ENCODE assay signal across 19 mouse cellular contexts in the genomic region with DNA sequence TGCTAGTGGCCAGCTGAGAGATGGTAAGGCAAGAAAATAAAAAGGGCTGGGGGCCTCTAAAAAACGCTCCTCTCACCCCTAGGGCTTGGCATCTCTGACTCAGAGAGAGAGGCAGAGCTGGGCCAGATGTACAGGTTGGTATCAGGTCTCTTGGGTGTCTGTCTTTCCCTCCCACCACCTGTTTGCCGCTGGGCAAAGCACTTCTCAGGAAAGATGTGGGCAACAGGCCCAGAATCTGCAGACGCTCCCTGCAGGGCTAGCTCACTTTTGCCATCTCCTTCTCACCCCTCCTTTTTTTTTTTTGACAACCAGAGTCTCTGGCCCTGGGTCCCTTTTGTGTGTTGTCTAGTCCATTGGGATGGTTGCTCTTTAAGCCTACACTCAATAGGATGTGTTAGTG. TPM values are rescaled to one million over a fixed set of nuclear protein-coding genes. Genes with fewer than 3 reads are reported as not detected.
A peak's percentile ranks its signal among the peaks of the same experiment; 100 is the strongest.
DNase-seq lines count a peak whose midpoint lies in the region; ATAC-seq lines count a peak whose summit lies in the region.
"Had no signal": no experiment of that assay in that cellular context is flagged by ENCODE, and none has a peak within 500 bp of the region (broad histone marks: within the 10 kb centered on the region; RNA-seq: fewer than 3 reads in every experiment).

No protein-coding gene starts in this region.

- H3K27ac ChIP-seq in hindbrain, embryonic 10.5 days = 0 out of 2 replicates have a peak overlapping the region, but pooled peaks have one; percentile 96
- H3K27ac ChIP-seq in hindbrain, embryonic 11.5 days (ENCODE audit: low read depth, low read length) = no peak overlapping the region
- H3K27ac ChIP-seq in neural tube, embryonic 15.5 days (replicated peaks) = peak overlapping the region; percentile 89; the same call in 1 of the 2 replicates

- DNase-seq in cerebellum, adult 11 months = peak; percentile 25
- DNase-seq in cerebellum, adult 8-10 months = no peak
- DNase-seq in hindbrain, embryonic 10.5 days (ENCODE audit: low spot score) = no peak
- DNase-seq in hindbrain, embryonic 11.5 days (ENCODE audit: low spot score) = no peak
- DNase-seq in neural tube, embryonic 10.5 days (ENCODE audit: extremely low spot score, low spot score) = no peak
- DNase-seq in c-Kit-positive CD71-positive TER-119-positive erythroid progenitor cells, embryonic 14.5 days (ENCODE audit: low spot score) = no peak
- no peak for DNase-seq in thymus, postnatal 10 days (ENCODE audit: low spot score in 2 of 2)
- DNase-seq: adrenal gland, adult 8-10 months; cerebellum, adult 2 months; gastrocnemius, postnatal 36 days; heart, postnatal 14 days; kidney, adult 11 months; kidney, postnatal 10 days; thymus, postnatal 36 days had no signal

- H3K4me3 ChIP-seq in hindbrain, embryonic 10.5 days = no peak overlapping the region
- no peak overlapping the region for H3K4me3 ChIP-seq in hindbrain, embryonic 11.5 days (ENCODE audit: low read depth, low read length)
- no peak overlapping the region for H3K4me3 ChIP-seq in neural tube, embryonic 15.5 days (replicated peaks)
- H3K4me3 ChIP-seq: hindbrain, embryonic 15.5 days; lung, embryonic 15.5 days had no signal

- H3K4me2 ChIP-seq in hindbrain, embryonic 11.5 days (replicated peaks; ENCODE audit: low read depth, low read length) = no peak overlapping the region
- no peak overlapping the region for H3K4me2 ChIP-seq in neural tube, embryonic 15.5 days

- ATAC-seq in hindbrain, embryonic 11.5 days (ENCODE audit: low FRiP score) = no peak
- ATAC-seq in neural tube, embryonic 15.5 days (ENCODE audit: low FRiP score) = no peak

- WGBS in hindbrain, embryonic 10.5 days = 98% methylated on average over 3 of the region's 3 CpGs
- WGBS in hindbrain, embryonic 11.5 days = 87% methylated on average over 3 of the region's 3 CpGs
- WGBS in neural tube, embryonic 15.5 days = 88% methylated on average over 3 of the region's 3 CpGs

- peaks cover 66% of the 10 kb centered on the region for H3K4me1 ChIP-seq in hindbrain, embryonic 10.5 days (replicated peaks)
- H3K4me1 ChIP-seq in hindbrain, embryonic 11.5 days (replicated peaks; ENCODE audit: control insufficient read depth, insufficient read depth, low read length) = 0 out of 2 replicates have a peak, but pooled peaks cover 5% of the 10 kb centered on the region
- H3K4me1 ChIP-seq in neural tube, embryonic 15.5 days = peaks cover 38% of the 10 kb centered on the region

- no peaks in the 10 kb centered on the region for H3K27me3 ChIP-seq in hindbrain, embryonic 10.5 days (ENCODE audit: insufficient read depth, poor library complexity, severe bottlenecking)
- H3K27me3 ChIP-seq in hindbrain, embryonic 11.5 days (ENCODE audit: control insufficient read depth, insufficient read depth, low read length) = no peaks in the 10 kb centered on the region
- no peaks in the 10 kb centered on the region for H3K27me3 ChIP-seq in neural tube, embryonic 15.5 days (replicated peaks)
- H3K27me3 ChIP-seq: hindbrain, embryonic 15.5 days; lung, embryonic 15.5 days had no signal

- no peak overlapping the region for H3K9ac ChIP-seq in hindbrain, embryonic 11.5 days (ENCODE audit: low read depth, low read length)
- H3K9ac ChIP-seq in neural tube, embryonic 15.5 days (replicated peaks) = no peak overlapping the region
- H3K9ac ChIP-seq: hindbrain, embryonic 15.5 days; lung, embryonic 15.5 days had no signal

- H3K9me3 ChIP-seq in hindbrain, embryonic 10.5 days = no peaks in the 10 kb centered on the region
- no peaks in the 10 kb centered on the region for H3K9me3 ChIP-seq in hindbrain, embryonic 11.5 days (ENCODE audit: control insufficient read depth, low read length)
- no peaks in the 10 kb centered on the region for H3K9me3 ChIP-seq in neural tube, embryonic 15.5 days (replicated peaks)
- H3K9me3 ChIP-seq: hindbrain, embryonic 15.5 days; lung, embryonic 15.5 days had no signal

- no peaks in the 10 kb centered on the region for H3K36me3 ChIP-seq in hindbrain, embryonic 10.5 days
- H3K36me3 ChIP-seq in hindbrain, embryonic 11.5 days (ENCODE audit: control insufficient read depth, insufficient read depth, low read length) = no peaks in the 10 kb centered on the region
- H3K36me3 ChIP-seq in neural tube, embryonic 15.5 days = no peaks in the 10 kb centered on the region
- H3K36me3 ChIP-seq: hindbrain, embryonic 15.5 days; lung, embryonic 15.5 days had no signal

RNA-seq across cellular contexts. Expression of gene Map3k14, which starts 1.6 kb away (rescaled TPM):
- polyA plus RNA-seq in hindbrain, embryonic 10.5 days (2016; fragmentation: Nextera tagmentation; extraction: Ambion mirVana) = 3.9 and 4.2 TPM in 2 replicates
- polyA plus RNA-seq in hindbrain, embryonic 11.5 days (2014; fragmentation: Nextera tagmentation; extraction: Ambion mirVana) = 3.0 and 3.3 TPM in 2 replicates
- polyA plus RNA-seq in neural tube, embryonic 15.5 days (2015; fragmentation: Nextera tagmentation; extraction: Ambion mirVana) = 3.8 and 5.7 TPM in 2 replicates

RNA-seq across cellular contexts. Expression of gene Spata32, which starts 50.7 kb away (rescaled TPM):
- not detected in 2 replicates for polyA plus RNA-seq in hindbrain, embryonic 10.5 days (2016; fragmentation: Nextera tagmentation; extraction: Ambion mirVana)
- polyA plus RNA-seq in hindbrain, embryonic 11.5 days (2014; fragmentation: Nextera tagmentation; extraction: Ambion mirVana) = not detected in 2 replicates
- polyA plus RNA-seq in neural tube, embryonic 15.5 days (2015; fragmentation: Nextera tagmentation; extraction: Ambion mirVana) = 1.00 and 1.3 TPM in 2 replicates
- polyA plus RNA-seq: heart, embryonic 11.5 days; liver, embryonic 11.5 days; lung, embryonic 15.5 days had no signal
